Mouse (Mus musculus) induced T-regulatory cell, adult 2 months (primary cell): ENCODE measurements around the gene Thoc2.
A peak's percentile ranks its signal among the peaks of the same experiment; 100 is the strongest.
"Not testable (repeated sequence)": the region's sequence is repeated elsewhere in the genome, so short reads cannot be mapped to it uniquely, and the experiment has no call there.

Source experiments
- DNase-seq: peaks from one replicate; pipeline ENCODE4 v3.0.0-alpha.2; 2012; ENCODE audit warnings: low read depth

The Thoc2 gene

DNA sequence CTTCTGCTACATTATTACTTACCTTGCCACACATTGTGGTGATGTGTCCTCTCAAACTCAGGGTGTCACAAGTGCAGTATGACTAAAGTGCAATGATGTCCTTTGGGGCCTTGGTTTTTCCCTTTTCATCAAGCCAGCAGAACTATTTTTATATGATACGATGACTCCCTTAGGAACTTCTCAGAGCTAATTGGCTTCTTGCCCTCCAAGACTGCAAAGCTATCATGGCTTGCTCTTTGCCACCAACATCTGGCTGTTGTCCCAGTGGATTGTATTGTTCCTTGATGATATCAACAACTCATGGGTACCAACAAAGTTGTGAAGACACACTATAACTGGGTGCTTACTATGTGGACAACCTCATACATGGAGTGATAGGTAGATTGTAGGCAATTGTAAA, at the start of gene Thoc2:
Thoc2 (minus strand) TSS at position 101 of the 400 bp plus-strand sequence.
- DNase-seq: no peak

DNA sequence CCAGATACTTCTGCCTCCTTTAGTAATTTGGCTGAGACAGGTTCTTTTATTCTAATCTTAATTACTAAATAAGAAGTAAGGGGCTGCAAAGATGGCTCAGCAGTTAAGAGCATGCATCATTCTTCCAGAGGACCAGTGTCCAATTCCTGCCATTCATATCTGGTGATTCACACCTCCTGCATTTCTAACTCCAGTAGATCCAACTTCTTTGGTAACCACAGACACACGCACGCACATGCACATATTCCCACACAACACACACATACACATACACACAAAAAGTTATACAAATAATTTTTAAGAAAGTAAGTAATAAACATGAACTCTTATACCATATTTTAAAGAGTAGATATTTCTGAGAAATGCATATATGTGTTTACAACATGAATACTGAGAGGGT, 49.6 kb upstream of the Thoc2 start:
- DNase-seq: no peak

DNA sequence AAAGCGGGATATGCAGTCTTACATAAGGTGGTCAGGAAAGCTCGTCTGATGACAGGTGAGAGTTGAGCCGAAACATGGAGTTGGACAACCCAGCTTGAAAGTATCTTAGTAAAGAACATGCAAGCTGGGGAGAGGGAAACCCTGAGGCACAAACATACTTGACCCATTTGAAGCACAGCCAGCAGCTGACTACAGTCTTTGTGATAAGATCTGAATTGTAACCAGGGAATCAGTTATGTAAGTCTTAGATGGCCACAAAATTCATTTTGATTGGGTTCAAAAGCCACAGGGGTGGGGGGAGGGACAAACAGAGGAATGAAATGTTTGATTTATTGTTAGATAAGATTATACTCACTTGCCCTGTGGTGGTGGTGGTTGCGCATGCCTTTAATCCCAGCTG, 48.9 kb upstream of the Thoc2 start:
- no peak for DNase-seq

DNA sequence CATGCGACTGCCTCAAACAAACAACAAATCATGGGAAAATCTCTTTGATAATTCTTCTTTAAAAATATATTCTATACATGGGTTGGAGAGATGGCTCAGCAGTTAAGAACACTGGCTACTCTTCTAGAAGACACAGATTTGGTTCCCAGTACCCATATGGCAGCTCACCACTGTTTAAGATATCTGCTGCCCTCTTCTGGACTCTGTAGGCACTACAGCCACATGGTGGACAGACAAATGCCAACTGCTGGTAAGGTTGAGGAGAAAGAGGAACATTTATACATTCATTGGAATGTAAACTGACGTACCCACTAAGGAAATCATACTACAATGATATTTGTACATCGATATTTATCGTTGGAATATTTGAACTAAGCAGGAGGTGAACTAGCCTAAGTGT, 36.7 kb upstream of the Thoc2 start:
- DNase-seq: peak; percentile 62

DNA sequence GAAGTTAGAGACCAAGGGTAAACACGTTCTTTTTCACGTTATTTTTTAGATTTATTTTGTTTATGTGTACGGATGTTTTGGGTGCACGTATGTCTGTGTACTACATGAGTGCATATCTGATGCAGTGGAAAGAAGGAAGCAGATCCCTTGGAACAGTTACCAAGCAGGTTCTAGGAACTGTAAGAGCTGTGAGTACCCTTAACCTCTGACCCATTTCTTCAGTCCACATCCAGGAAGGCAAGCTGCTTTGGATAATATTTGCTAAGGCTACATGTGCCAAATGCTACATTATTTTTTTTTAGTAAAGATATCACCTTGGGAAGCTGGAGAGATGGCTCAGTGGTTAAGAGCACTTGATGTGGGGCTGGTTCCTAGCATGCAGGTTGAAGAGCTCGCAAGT, 21.4 kb upstream of the Thoc2 start:
- no peak for DNase-seq

DNA sequence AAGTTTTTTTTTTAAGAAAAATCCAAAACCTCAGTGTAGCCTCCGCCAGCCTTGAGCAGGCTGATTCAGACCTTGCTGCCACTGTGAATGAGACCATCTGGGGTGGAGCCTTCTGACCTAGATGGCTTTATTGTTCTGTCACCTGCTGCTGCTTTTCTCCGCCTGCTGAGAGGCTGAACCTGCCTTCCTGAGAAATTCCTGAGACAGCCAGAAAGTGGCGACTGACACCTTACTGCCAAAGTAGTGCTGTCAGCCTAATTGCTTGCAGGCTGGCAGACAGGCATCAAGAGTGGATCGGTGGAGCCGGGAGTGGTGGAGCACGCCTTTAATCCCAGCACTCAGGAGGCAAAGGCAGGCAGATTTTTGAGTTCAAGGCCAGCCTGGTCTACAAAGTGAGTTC, 11.3 kb upstream of the Thoc2 start:
- DNase-seq: not testable (repeated sequence)

DNA sequence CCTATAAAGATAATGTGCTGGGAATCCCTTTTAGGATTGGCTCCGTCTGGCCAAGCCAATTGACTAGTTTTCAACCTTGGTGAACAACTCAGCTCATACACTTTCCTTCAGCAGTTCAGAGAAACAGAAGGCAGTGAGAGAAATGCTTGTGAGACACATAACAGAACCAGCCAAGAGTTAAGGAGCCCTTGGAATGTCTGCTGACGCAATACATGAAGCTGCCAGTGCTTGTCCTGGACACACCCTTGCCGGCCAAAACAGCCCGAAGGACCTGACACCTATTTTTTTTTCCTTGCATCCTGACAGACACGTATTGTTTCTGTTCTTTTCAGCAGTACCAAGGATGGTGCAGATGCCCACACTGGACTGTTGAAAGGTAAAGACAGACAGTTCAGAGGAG, 4.2 kb upstream of the Thoc2 start:
- no peak for DNase-seq

DNA sequence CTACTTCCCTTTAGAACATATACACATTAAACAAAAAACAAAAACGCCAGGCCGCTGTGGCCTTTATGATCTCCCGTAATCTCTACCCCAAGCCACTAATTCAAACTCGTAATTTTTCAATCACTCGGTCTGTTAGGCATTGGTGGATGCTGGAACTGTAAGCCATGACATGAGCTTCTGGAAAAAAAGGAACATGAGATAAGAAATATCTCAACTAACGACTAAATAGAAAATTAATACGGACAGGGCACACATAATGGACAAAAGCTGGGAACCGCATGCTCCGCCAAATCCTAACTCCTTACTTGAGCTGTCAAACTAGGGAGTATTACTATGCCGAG, 8.4 kb downstream of the Thoc2 start:
- no peak for DNase-seq

DNA sequence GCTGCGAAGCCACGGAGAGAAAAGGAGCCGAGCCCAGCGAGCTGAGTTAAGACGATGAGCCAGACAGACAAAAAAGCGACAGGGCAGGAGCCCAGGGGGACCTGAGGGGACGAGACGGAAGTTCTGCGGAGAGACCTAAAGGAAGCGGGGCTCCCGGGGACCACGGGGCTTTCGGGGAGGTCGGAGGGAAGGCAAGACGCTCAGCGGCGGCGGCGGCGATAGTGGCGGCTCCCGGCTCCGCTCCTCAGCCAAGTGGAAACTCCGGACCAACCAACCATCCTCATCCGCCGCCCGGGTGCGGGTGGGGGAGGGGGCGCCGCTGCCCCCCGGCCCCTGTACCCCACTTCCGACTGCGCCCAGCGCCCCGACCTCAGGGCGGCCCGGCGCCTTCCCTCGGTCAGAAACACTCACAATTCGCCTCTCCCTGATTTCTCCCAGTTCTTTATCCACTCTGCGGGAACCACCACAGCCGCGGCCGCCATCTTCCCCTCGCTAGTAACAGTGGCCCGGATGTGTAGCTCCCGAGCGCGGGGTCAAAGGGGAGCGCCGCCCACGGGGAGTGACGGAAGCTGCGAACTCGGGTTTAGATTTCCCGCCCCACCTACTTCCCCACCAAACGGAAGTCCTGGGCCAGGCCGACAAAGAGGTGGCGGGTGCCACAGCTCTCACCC, 8.9 kb downstream of the Thoc2 start:
- DNase-seq: peak; percentile 92

DNA sequence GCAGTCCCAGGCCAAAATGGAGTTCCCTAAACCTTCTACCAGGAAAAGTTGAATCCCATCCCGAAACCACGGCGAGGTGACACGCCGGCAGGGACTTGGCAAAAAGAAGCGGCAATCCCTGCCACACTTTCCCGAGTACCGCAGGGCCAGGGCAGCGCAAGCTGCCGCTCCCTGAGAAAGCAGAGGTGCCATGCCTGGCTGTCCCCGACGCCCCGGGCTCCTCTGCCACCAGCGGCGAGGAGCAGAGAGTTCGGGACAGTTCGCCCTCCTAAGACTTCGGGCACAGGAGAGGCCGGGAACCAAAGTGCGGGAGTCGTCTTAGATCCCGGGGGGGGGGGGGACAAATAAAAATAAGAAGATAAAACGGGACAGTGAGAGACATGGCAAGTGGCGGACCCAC, 9.5 kb downstream of the Thoc2 start:
- no peak for DNase-seq

DNA sequence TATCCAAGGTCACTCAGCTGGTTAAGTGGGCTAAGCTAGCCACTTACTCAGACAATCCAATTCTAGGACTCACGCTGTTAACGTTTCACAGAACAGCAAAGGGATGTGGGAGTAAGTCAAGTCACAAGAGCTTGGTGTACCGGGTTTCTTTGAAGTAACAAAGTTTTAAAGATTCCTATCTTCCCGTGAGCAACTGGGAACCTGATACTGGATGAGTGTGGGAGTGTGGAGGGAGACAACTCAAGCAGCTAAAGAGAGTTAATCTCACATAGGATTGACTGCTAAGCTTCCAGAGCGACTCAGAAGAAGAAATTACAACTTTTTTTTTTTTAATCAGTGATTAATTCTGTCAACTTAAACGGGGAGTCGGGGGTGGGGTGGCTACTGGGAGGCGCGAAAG, 10.0 kb downstream of the Thoc2 start:
- DNase-seq: peak; percentile 36

DNA sequence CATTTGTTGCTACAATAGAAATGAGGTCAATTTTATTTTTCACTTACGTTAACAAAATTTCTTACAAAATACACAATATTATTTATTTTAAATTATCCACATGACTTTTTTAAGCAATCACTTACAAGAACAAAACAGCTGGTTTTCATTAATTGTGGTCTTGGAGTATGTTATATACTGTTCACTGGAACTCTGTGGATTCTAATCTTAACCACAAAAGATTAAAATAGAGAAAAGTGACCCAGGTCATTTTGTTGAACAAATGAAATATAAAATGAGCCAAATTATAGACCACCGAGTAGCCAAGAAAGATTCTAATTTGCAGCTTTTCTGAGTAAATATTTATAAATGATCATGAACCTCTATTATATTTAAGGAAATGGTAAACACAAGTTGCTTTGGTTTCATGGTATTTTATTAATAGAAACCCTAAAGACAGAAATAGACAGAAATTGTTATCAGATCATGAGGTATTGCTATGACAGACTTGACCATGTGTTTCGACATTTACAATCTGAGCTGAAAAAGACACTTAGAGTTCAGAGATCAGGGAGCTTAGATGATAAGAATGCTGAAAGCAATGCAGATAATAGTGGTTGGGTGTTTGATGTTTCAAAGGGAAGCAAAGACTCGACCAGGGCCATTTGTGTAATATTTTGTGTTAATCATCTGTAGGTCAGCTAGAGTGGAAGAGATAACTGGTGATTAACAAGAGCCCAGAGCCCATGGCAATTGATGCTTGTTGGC, 35.5 kb downstream of the Thoc2 start:
- no peak for DNase-seq

DNA sequence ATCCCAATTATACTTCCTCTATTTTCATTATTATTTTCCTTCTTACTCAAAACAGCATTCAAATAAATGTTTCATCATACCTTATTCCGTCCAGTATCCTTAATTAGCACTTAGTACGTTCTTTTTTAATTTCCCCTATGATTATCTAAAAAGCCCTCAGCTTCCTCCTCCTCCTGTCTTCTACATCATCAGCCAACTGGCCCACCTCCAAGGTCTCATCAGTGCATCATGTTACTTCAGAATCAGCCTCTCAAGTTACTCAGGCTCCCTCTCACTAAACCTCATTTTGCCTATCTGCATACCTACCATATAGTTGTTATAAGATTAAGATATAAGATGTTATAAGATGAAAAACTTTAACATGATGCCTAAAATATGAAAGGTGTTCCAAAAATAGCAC, 43.9 kb downstream of the Thoc2 start:
- no peak for DNase-seq

DNA sequence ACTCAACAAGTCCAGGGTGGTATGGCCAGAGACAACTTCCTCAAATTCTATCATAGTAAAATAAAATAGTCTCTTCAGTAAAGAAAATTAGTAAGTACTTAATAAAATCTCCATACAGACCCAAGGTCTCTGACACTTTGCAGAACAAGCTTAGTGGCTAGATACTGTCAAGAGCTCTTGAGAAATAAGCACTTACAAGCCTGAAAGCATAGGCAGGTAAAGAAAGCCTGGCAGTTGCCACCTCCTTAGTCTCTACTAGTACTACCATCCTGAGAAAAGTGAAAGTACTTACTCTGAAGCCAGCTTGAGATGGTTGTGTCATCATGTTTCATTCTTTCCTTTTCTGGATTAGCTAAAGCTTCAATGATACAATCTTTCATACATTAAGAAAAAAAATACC, 82.7 kb downstream of the Thoc2 start:
- DNase-seq: no peak

DNA sequence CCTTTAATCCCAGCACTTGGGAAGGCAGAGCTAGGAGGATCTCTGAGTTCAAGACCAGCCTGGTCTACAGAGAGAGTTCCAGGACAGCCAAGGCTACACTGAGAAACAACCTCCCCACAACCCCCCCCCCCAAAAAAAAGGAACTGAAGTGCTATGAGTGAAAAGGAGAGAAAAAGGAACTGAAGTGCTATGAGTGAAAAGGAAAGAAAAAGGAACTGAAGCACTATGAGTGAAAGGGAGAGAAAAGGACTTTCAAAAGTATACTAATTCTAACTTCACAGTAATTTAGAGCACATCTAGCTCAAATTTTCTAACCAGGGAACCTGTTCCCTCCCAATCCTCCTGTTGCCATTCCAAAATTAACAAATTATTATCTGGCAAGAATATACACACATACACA, 114.9 kb downstream of the Thoc2 start:
- no peak for DNase-seq

DNA sequence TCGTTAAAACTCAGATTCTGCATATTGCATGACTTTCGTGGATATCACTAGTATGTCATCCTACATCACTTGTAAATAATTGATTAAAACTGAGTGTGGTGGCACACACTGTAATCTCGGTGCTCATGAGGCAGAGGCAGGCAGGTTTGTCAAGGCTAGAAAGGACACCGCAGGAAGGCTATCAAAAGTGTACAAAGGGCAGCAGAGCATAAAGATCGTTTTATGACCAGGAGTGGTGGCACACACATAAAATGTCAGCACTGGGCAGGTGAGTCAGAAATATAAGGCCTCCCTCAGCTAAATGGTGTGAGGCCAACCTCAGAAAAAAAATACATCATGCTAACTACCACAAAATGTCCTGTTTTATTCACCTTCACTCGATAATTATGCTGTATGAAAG, 127.2 kb downstream of the Thoc2 start:
- DNase-seq: no peak
